Mouse (Mus musculus): ENCODE data around the gene Gm20661. TPM values are rescaled to one million over a fixed set of nuclear protein-coding genes. Genes with fewer than 3 reads are reported as not detected.

Gene Gm20661
- total RNA-seq (2012; rRNA removed) (0.26 and 0.35 TPM in 2 replicates), polyA plus RNA-seq (2012; ENCODE audit: insufficient read depth in 1 of 2, insufficient read length in 2 of 2, low read depth in 1 of 2, low replicate concordance in 2 of 2, missing spikeins in 1 of 2) (under 1 TPM in 1 of 2 experiments, not detected in 1; 0.85 TPM)

- H3K9ac ChIP-seq (ENCODE audit: control insufficient read depth, low read depth, low read length, poor library complexity, severe bottlenecking): peak within 1 kb of the TSS; percentile 88
- H3K27ac ChIP-seq (ENCODE audit: control insufficient read depth, low read depth, low read length): peak within 1 kb of the TSS; percentile 94
- H3K4me3 ChIP-seq (ENCODE audit: control insufficient read depth in 1 of 2, insufficient read depth in 1 of 2, low read depth in 2 of 2, low read length in 2 of 2): peak within 1 kb of the TSS; percentile 72 to 91
- peak; percentile 97 for DNase-seq (ENCODE audit: low read depth, low spot score)
- no peaks in the 10 kb centered on the region for H3K9me3 ChIP-seq (replicated peaks; ENCODE audit: insufficient read depth, low read length)
- H3K36me3 ChIP-seq (ENCODE audit: control insufficient read depth in 1 of 2, insufficient read depth in 2 of 2, low read length in 2 of 2): peaks cover 4 to 46% of the 10 kb centered on the region in 2 experiments
- no peaks in the 10 kb centered on the region for H3K27me3 ChIP-seq (ENCODE audit: control insufficient read depth in 1 of 2, insufficient read depth in 2 of 2, low read length in 2 of 2)
- H3K4me1 ChIP-seq (ENCODE audit: control insufficient read depth in 1 of 2, insufficient read depth in 2 of 2, low read length in 2 of 2): peaks cover 33 to 53% of the 10 kb centered on the region in 2 experiments
- peaks cover 34% of the 10 kb centered on the region for H3K79me2 ChIP-seq (ENCODE audit: control insufficient read depth, insufficient read depth, low read length, poor library complexity)
- TF ChIP-seq GATA1 (IDR thresholded peaks at IDR 0.05; ENCODE audit: low read depth, low read length) (peak; percentile 96), ZKSCAN1 (IDR thresholded peaks at IDR 0.05; ENCODE audit: low read depth, low read length) (no peak), KAT2A (conservative IDR thresholded peaks at IDR 0.05; ENCODE audit: low read depth, low read length) (no peak), ZNF384 (IDR thresholded peaks at IDR 0.05; ENCODE audit: low read depth, low read length) (peak; percentile 32; the same call in 1 of the 2 replicates), HCFC1 (IDR thresholded peaks at IDR 0.05; ENCODE audit: low read depth, low read length) (peak; percentile 70), MYB (IDR thresholded peaks at IDR 0.05; ENCODE audit: low read depth, low read length) (peak; percentile 66; the same call in 1 of the 2 replicates), ZC3H11A (IDR thresholded peaks at IDR 0.05; ENCODE audit: low read depth, low read length) (no peak), RCOR1 (IDR thresholded peaks at IDR 0.05; ENCODE audit: low read depth, low read length) (peak; percentile 83), UBTF (IDR thresholded peaks at IDR 0.05; ENCODE audit: borderline replicate concordance, insufficient read depth, low read depth, low read length) (no peak), USF2 (IDR thresholded peaks at IDR 0.05; ENCODE audit: borderline replicate concordance in 1 of 2, insufficient read depth in 1 of 2, low read depth in 1 of 2, low read length in 2 of 2) (no peak), SMC3 (IDR thresholded peaks at IDR 0.05; ENCODE audit: low read depth, low read length) (no peak), NRF1 (IDR thresholded peaks at IDR 0.05; ENCODE audit: insufficient read depth, low read depth, low read length, poor library complexity, severe bottlenecking) (0 out of 2 replicates have a peak, but pooled peaks have one; percentile 27), MAZ (IDR thresholded peaks at IDR 0.05; ENCODE audit: low read depth, low read length) (peak; percentile 98), ETS1 (IDR thresholded peaks at IDR 0.05; ENCODE audit: low read depth, low read length) (peak; percentile 99), CTCF (IDR thresholded peaks at IDR 0.05 in 2 of 3, conservative IDR thresholded peaks at IDR 0.05 in 1 of 3; ENCODE audit: control insufficient read depth in 1 of 3, insufficient read depth in 1 of 3, low read depth in 2 of 3, low read length in 3 of 3, poor library complexity in 1 of 3, severe bottlenecking in 1 of 3) (no peak), CHD2 (IDR thresholded peaks at IDR 0.05; ENCODE audit: low read length) (peak; percentile 46), POLR2AphosphoS2 (IDR thresholded peaks at IDR 0.05; ENCODE audit: low read length) (peak; percentile 37; the same call in 1 of the 2 replicates), MYC (IDR thresholded peaks at IDR 0.05; ENCODE audit: low read depth, low read length) (peak; percentile 88), CHD1 (IDR thresholded peaks at IDR 0.05; ENCODE audit: low read depth, low read length) (no peak), TAL1 (IDR thresholded peaks at IDR 0.05; ENCODE audit: low read length) (peak; percentile 100), MXI1 (IDR thresholded peaks at IDR 0.05; ENCODE audit: low read depth, low read length) (peak; percentile 70), SIN3A (IDR thresholded peaks at IDR 0.05; ENCODE audit: low read length) (peak; percentile 94), JUND (IDR thresholded peaks at IDR 0.05; ENCODE audit: low read depth, low read length) (peak; percentile 65; the same call in 1 of the 2 replicates), EP300 (IDR thresholded peaks at IDR 0.05; ENCODE audit: low read depth in 1 of 2, low read length in 2 of 2) (peak; percentile 98 to 100), ELF1 (IDR thresholded peaks at IDR 0.05; ENCODE audit: low read depth, low read length) (peak; percentile 73), GABPA (IDR thresholded peaks at IDR 0.05; ENCODE audit: low read depth, low read length) (no peak), POLR2AphosphoS5 (IDR thresholded peaks at IDR 0.05; ENCODE audit: borderline replicate concordance, low read depth, low read length) (no peak), MAFK (IDR thresholded peaks at IDR 0.05; ENCODE audit: borderline replicate concordance, low read depth, low read length) (peak; percentile 80; the same call in 1 of the 2 replicates), BHLHE40 (IDR thresholded peaks at IDR 0.05; ENCODE audit: borderline replicate concordance, low read depth, low read length) (peak; percentile 62), ZMIZ1 (IDR thresholded peaks at IDR 0.05; ENCODE audit: low read depth, low read length) (peak; percentile 91), TBP (IDR thresholded peaks at IDR 0.05; ENCODE audit: low read depth, low read length) (peak; percentile 70), E2F4 (IDR thresholded peaks at IDR 0.05; ENCODE audit: borderline replicate concordance, low read depth, low read length) (peak; percentile 69; the same call in 1 of the 2 replicates), NELFE (IDR thresholded peaks at IDR 0.05; ENCODE audit: low read depth, low read length) (peak; percentile 40; the same call in 1 of the 2 replicates), USF1 (IDR thresholded peaks at IDR 0.05; ENCODE audit: low read depth, low read length) (no peak)
These were observed at the start of gene Gm20661 for GRCm38 (mm10) chr9:107982681-107983346. Gene Gm20661, plus strand, starts transcription at chr9:107983058.

Data from MEL (cell line).